Mouse (Mus musculus) heart, embryonic 16.5 days (tissue): ENCODE measurements at regions not wholly inside any gene's neighbourhood (a gene's known extent, or its start where the extent isn't known, plus 50 kb on each side); places are given as distances from the start of the nearest gene placed in this dataset.

Source experiments
- ATAC-seq: fragments of 200-750 bp; cut with Nextera tagmentation; replicated peaks from 2 replicates; pipeline ENCODE4 v1.8.0; 2017; ENCODE audit warnings: moderate number of reproducible peaks; ENCODE audit not compliant: insufficient read depth, low FRiP score; ENCODE audit errors: extremely low read depth
- H3K27ac ChIP-seq: fragments of 300-500 bp; sonication (generic); 2 replicates; pipeline ENCODE4 v1.5.1; 2014; ENCODE audit warnings: mild to moderate bottlenecking, low read length, control low read depth, moderate library complexity
- H3K27me3 ChIP-seq: fragments of 300-500 bp; sonication (generic); 2 replicates; pipeline ENCODE4 v1.6.1; 2014; ENCODE audit warnings: low read length, mixed read lengths; ENCODE audit not compliant: control insufficient read depth, insufficient read depth
- H3K36me3 ChIP-seq: fragments of 300-500 bp; sonication (generic); 2 replicates; pipeline ENCODE4 v1.6.1; 2014; ENCODE audit not compliant: control insufficient read depth, insufficient read depth
- H3K4me1 ChIP-seq: fragments of 300-500 bp; sonication (generic); 2 replicates; pipeline ENCODE4 v1.6.1; 2014; ENCODE audit warnings: low read length, mixed read lengths; ENCODE audit not compliant: control insufficient read depth, insufficient read depth
- H3K4me2 ChIP-seq: fragments of 300-500 bp; sonication (generic); 2 replicates; pipeline ENCODE4 v1.6.1; 2014; ENCODE audit warnings: low read depth, mild to moderate bottlenecking, control low read depth, low read length
- H3K4me3 ChIP-seq: fragments of 300-500 bp; sonication (generic); 2 replicates; pipeline ENCODE4 v1.5.1; 2014; ENCODE audit warnings: mild to moderate bottlenecking, control low read depth, low read length
- H3K9ac ChIP-seq: fragments of 300-500 bp; sonication (generic); 2 replicates; pipeline ENCODE4 v1.6.1; 2014; ENCODE audit warnings: low read length, control low read depth
- H3K9me3 ChIP-seq: fragments of 300-500 bp; sonication (generic); replicated peaks from 2 replicates; pipeline ENCODE4 v1.6.1; 2016; ENCODE audit warnings: low read length; ENCODE audit not compliant: control insufficient read depth
- WGBS: fragments of 180-500 bp; shearing (Covaris S2); extraction: QIAGEN DNeasy Blood & Tissue Kit; methylation state at CpG from one replicate; pipeline ENCODE4 v1.1.7; 2014; 5-methylcytosine and 5-hydroxymethylcytosine counted together

- Histone ChIP-seq H3K9me3 (no peaks in the 10 kb centered on the region), H3K4me1 (0 out of 2 replicates have a peak, but pooled peaks cover 2% of the 10 kb centered on the region), H3K36me3 (no peaks in the 10 kb centered on the region), H3K27me3 (no peaks in the 10 kb centered on the region), H3K4me3 (no peak overlapping the region), H3K4me2 (no peak overlapping the region), H3K27ac (no peak overlapping the region), H3K9ac (no peak overlapping the region)
- no peak for ATAC-seq
- WGBS: 32% methylated on average over 2 of the region's 2 CpGs
Observed at GRCm38 (mm10) chr11:56716953-56717352, 294.2 kb upstream of the Gria1 start.

DNA sequence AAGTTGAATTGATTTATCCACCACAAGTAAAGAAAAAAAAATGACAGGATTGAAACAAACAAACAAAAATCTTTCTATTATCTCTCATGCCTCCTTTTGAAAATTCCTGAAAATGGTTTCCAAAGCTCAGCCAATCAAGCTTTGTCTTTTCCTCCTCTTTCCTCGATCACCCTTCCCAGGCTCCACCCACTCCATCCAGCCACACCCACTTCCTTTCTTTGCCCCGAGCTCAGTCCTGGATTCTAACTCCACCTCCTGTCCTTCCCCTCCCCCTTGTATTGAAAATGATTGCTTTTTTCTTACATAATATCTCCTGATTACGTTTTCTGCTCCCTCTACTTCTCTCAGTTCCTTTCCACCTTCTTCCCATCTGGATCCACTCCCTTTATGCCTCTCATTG lies 286.0 kb upstream of the Gria1 start:
- Histone ChIP-seq H3K27me3 (no peaks in the 10 kb centered on the region), H3K4me2 (no peak overlapping the region), H3K27ac (no peak overlapping the region), H3K36me3 (no peaks in the 10 kb centered on the region), H3K4me3 (no peak overlapping the region), H3K9me3 (no peaks in the 10 kb centered on the region), H3K9ac (no peak overlapping the region), H3K4me1 (no peaks in the 10 kb centered on the region)
- no peak for ATAC-seq
- 46% methylated on average over 3 of the region's 3 CpGs for WGBS

DNA sequence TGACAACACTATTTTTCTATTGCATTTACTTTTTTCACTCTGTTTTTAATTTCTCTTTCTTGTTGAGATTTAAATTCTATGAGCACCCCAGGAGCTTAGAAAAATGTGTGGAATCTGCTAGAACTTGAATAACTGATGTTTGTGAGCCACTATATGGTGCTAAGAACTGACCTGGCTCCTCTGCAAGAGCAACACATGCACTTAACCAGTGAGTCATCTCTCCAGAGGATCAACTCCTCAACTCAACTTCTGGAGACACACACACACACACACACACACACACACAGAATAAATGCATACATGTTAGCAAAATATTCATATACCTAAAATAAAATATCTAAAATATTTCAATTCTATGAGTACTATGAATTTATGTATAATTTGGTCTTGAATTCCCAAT lies 285.0 kb upstream of the Gria1 start:
- H3K9ac ChIP-seq: no peak overlapping the region
- H3K4me1 ChIP-seq: no peaks in the 10 kb centered on the region
- H3K27ac ChIP-seq: no peak overlapping the region
- no peak for ATAC-seq
- H3K27me3 ChIP-seq: no peaks in the 10 kb centered on the region
- H3K4me3 ChIP-seq: no peak overlapping the region
- no peaks in the 10 kb centered on the region for H3K36me3 ChIP-seq
- H3K4me2 ChIP-seq: no peak overlapping the region
- no peaks in the 10 kb centered on the region for H3K9me3 ChIP-seq

GRCm38 (mm10) chr11:56727556-56727955 lies 283.6 kb upstream of the Gria1 start:
- Histone ChIP-seq H3K36me3 (no peaks in the 10 kb centered on the region), H3K4me1 (no peaks in the 10 kb centered on the region), H3K9me3 (no peaks in the 10 kb centered on the region), H3K4me2 (no peak overlapping the region), H3K27ac (no peak overlapping the region), H3K9ac (no peak overlapping the region), H3K4me3 (no peak overlapping the region), H3K27me3 (no peaks in the 10 kb centered on the region)
- no peak for ATAC-seq
- WGBS: 62% methylated on average over 4 of the region's 4 CpGs

DNA sequence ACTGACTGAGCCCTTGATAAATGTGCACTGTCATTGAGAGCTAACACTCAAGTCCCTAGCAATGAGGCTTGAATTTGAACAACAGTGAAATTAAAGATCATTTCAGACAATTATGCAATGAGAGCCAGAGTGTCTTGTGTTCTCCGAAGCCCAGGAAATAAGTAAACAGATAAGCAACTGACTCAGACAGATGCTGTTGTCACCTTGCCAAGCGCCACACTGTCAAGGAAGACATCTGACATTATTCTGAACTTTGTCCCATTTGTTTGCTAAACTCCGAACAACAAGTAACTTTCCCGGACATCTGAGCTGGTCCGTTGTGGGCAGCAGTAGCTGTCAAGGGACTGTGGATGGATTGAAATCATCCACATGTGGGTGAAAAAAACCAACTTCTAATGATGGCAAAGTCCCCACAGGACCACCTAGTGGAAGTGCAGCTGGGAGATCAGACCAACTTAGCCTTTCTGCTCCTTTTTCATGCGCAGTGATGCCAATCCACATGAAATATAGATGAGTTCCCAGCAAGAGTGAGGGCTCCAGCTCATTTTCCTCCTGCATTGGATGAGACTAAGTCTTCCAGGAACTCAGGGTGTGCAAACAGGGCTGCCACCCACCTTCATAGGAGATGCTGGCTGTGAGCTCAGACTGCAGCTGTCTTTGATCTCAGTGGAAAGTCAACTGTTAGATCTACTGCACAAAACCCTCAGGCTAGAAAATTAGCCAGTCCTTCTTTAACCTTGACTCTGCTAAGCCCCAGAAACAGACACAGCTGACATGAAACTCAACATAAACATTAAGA lies 282.8 kb upstream of the Gria1 start:
- no peaks in the 10 kb centered on the region for H3K9me3 ChIP-seq
- no peak for ATAC-seq
- WGBS: 48% methylated on average over 6 of the region's 6 CpGs
- no peaks in the 10 kb centered on the region for H3K36me3 ChIP-seq
- no peaks in the 10 kb centered on the region for H3K4me1 ChIP-seq
- no peaks in the 10 kb centered on the region for H3K27me3 ChIP-seq
- H3K9ac ChIP-seq: no peak overlapping the region
- H3K4me2 ChIP-seq: no peak overlapping the region
- H3K27ac ChIP-seq: no peak overlapping the region
- no peak overlapping the region for H3K4me3 ChIP-seq

DNA sequence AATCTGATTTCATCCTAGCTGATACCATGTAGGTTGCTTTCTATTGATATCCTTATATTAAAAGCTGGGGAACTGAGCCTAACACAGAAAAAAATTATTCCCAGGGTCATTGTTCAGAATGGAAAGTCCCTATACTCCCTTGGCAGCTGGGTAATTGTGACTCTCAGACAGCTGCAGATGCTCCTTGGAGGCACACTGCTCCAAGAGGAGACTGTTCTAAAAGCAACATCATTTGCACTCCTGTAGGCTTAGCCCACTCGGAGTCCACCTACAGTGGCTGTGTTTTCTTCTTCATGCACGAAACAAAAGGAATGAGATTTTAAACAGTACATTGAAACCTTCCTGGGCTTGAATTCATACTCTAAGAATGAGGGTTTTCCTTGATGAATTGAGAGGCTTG lies 269.3 kb upstream of the Gria1 start:
- no peaks in the 10 kb centered on the region for H3K36me3 ChIP-seq
- no peak overlapping the region for H3K4me2 ChIP-seq
- no peak overlapping the region for H3K27ac ChIP-seq
- no peak overlapping the region for H3K4me3 ChIP-seq
- no peaks in the 10 kb centered on the region for H3K27me3 ChIP-seq
- H3K4me1 ChIP-seq: no peaks in the 10 kb centered on the region
- no peaks in the 10 kb centered on the region for H3K9me3 ChIP-seq
- H3K9ac ChIP-seq: no peak overlapping the region
- WGBS: 60% methylated on average over 2 of the region's 2 CpGs
- ATAC-seq: no peak

DNA sequence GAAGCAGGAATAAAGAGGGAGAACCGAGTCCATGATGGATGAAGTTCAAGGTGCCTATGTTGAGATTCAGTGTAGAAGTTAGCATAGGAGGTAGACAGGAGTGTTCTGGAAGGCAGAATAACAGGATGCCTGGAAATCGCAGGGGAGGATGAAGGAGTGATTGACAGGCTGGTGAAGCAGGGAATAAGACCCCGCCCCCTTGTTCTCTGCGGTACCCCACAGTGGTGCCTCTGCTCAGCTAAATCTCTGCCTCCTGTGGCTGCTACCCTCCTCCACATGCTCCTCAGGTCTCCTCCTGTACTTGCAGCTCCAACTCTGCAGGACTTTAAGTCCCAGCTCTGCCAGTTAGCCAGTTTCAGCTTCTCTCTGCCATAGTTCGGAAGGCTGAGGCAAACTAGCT lies 261.2 kb upstream of the Gria1 start:
- no peak overlapping the region for H3K9ac ChIP-seq
- no peak overlapping the region for H3K4me2 ChIP-seq
- no peaks in the 10 kb centered on the region for H3K36me3 ChIP-seq
- H3K4me1 ChIP-seq: peaks cover 10% of the 10 kb centered on the region; the same call in 1 of the 2 replicates
- H3K27me3 ChIP-seq: no peaks in the 10 kb centered on the region
- ATAC-seq: no peak
- WGBS: 35% methylated on average over 5 of the region's 5 CpGs
- no peak overlapping the region for H3K27ac ChIP-seq
- no peak overlapping the region for H3K4me3 ChIP-seq
- H3K9me3 ChIP-seq: no peaks in the 10 kb centered on the region

- WGBS: 42% methylated on average over 8 of the region's 8 CpGs
- Histone ChIP-seq H3K36me3 (no peaks in the 10 kb centered on the region), H3K27me3 (no peaks in the 10 kb centered on the region), H3K9ac (no peak overlapping the region), H3K4me3 (no peak overlapping the region), H3K4me2 (no peak overlapping the region), H3K9me3 (no peaks in the 10 kb centered on the region), H3K4me1 (peaks cover 10% of the 10 kb centered on the region; the same call in 1 of the 2 replicates), H3K27ac (no peak overlapping the region)
- no peak for ATAC-seq
Observed at GRCm38 (mm10) chr11:56750639-56751038, 260.5 kb upstream of the Gria1 start.

GRCm38 (mm10) chr11:56751918-56752317 lies 259.3 kb upstream of the Gria1 start:
- peaks cover 10% of the 10 kb centered on the region; the same call in 1 of the 2 replicates for H3K4me1 ChIP-seq
- peak overlapping the region; percentile 22; the same call in 1 of the 2 replicates for H3K27ac ChIP-seq
- H3K4me2 ChIP-seq: no peak overlapping the region
- no peaks in the 10 kb centered on the region for H3K9me3 ChIP-seq
- no peak overlapping the region for H3K4me3 ChIP-seq
- WGBS: 28% methylated on average over 5 of the region's 5 CpGs
- no peaks in the 10 kb centered on the region for H3K36me3 ChIP-seq
- no peak overlapping the region for H3K9ac ChIP-seq
- peak; percentile 60; the same call in 1 of the 2 replicates for ATAC-seq
- no peaks in the 10 kb centered on the region for H3K27me3 ChIP-seq
